Mouse (Mus musculus): ENCODE results near the gene Spcs1. TPM values are rescaled to one million over a fixed set of nuclear protein-coding genes. Genes with fewer than 3 reads are reported as not detected.
A peak's percentile ranks its signal among the peaks of the same experiment; 100 is the strongest.

The Spcs1 gene
- polyA plus RNA-seq (2016; fragmentation: Nextera tagmentation; extraction: Ambion mirVana) = 277 and 281 TPM in 2 replicates

- Histone ChIP-seq H3K9ac (replicated peaks) (peak within 1 kb of the TSS; percentile 92), H3K27me3 (no peaks in the 10 kb centered on the region), H3K9me3 (no peaks in the 10 kb centered on the region), H3K27ac (replicated peaks) (peak within 1 kb of the TSS; percentile 93), H3K4me3 (peak within 1 kb of the TSS; percentile 93), H3K4me1 (peaks cover 16% of the 10 kb centered on the region), H3K4me2 (replicated peaks) (peak within 1 kb of the TSS; percentile 71), H3K36me3 (peaks cover 15% of the 10 kb centered on the region)
- under 1% methylated on average over 84 of the region's 84 CpGs for WGBS
- peak; percentile 94 for ATAC-seq (ENCODE audit: low FRiP score, low read depth)
These were observed at the start of gene Spcs1, which contains the start of gene Glt8d1 for GRCm38 (mm10) chr14:31001307-31002205. TSS of gene Spcs1 (minus strand) at chr14:31001672. TSS of gene Glt8d1 (plus strand) at chr14:31001400.

GRCm38 (mm10) chr14:31045817-31046216 lies 44.3 kb upstream of the Spcs1 start:
- no peak for ATAC-seq (ENCODE audit: low FRiP score, low read depth)
- peaks cover 75% of the 10 kb centered on the region for H3K36me3 ChIP-seq
- WGBS = 97% methylated on average over 1 of the region's 1 CpGs

GRCm38 (mm10) chr14:31045296-31045695 lies 43.8 kb upstream of the Spcs1 start:
- Histone ChIP-seq H3K4me2 (replicated peaks) (no peak overlapping the region), H3K4me3 (no peak overlapping the region), H3K36me3 (peaks cover 73% of the 10 kb centered on the region), H3K27ac (replicated peaks) (no peak overlapping the region), H3K9ac (replicated peaks) (no peak overlapping the region), H3K9me3 (no peaks in the 10 kb centered on the region), H3K4me1 (no peaks in the 10 kb centered on the region), H3K27me3 (no peaks in the 10 kb centered on the region)
- WGBS = 92% methylated on average over 5 of the region's 5 CpGs
- no peak for ATAC-seq (ENCODE audit: low FRiP score, low read depth)

More at GRCm38 (mm10) chr14:31045817-31046216, 44.3 kb upstream of the Spcs1 start:
- Histone ChIP-seq H3K9me3 (no peaks in the 10 kb centered on the region), H3K4me2 (replicated peaks) (no peak overlapping the region), H3K27ac (replicated peaks) (no peak overlapping the region), H3K9ac (replicated peaks) (no peak overlapping the region), H3K4me1 (no peaks in the 10 kb centered on the region), H3K27me3 (no peaks in the 10 kb centered on the region), H3K4me3 (no peak overlapping the region)

DNA sequence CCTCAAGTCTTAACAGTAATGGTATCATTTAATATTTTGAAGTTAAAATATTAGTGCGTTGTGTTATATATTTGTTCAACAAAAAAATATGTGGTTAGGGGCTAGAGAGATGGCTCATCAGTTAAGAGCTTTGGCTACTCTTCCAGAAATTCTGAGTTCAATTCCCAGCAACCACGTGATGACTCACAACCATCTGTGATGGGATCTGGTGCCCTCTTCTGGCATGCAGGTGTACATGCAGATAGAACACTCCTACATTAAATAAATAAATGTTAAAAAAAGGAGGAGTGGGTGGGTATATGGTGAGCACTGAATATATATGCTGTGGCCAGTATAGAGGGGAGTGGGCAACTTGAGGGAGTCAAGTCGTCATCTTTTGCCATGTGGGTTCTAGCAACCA lies 24.3 kb upstream of the Spcs1 start:
- H3K27ac ChIP-seq (replicated peaks) = no peak overlapping the region
- H3K36me3 ChIP-seq = peaks cover 72% of the 10 kb centered on the region
- H3K27me3 ChIP-seq = no peaks in the 10 kb centered on the region
- no peak overlapping the region for H3K9ac ChIP-seq (replicated peaks)
- no peak for ATAC-seq (ENCODE audit: low FRiP score, low read depth)
- H3K4me1 ChIP-seq = peaks cover 9% of the 10 kb centered on the region; the same call in 1 of the 2 replicates
- H3K4me3 ChIP-seq = no peak overlapping the region
- no peak overlapping the region for H3K4me2 ChIP-seq (replicated peaks)
- H3K9me3 ChIP-seq = no peaks in the 10 kb centered on the region
- 78% methylated on average over 3 of the region's 3 CpGs for WGBS

- H3K36me3 ChIP-seq = peaks cover 47% of the 10 kb centered on the region
- WGBS = 64% methylated on average over 1 of the region's 1 CpGs
These were observed 21.1 kb upstream of the Spcs1 start for GRCm38 (mm10) chr14:31022579-31022978.

GRCm38 (mm10) chr14:31019331-31020205 lies 18.1 kb upstream of the Spcs1 start:
- Histone ChIP-seq H3K4me1 (peaks cover 32% of the 10 kb centered on the region), H3K4me3 (peak overlapping the region; percentile 79), H3K9me3 (no peaks in the 10 kb centered on the region), H3K36me3 (peaks cover 46% of the 10 kb centered on the region), H3K27ac (replicated peaks) (peak overlapping the region; percentile 98), H3K9ac (replicated peaks) (peak overlapping the region; percentile 95), H3K4me2 (replicated peaks) (peak overlapping the region; percentile 60), H3K27me3 (no peaks in the 10 kb centered on the region)
- peak; percentile 95 for ATAC-seq (ENCODE audit: low FRiP score, low read depth)
- 7% methylated on average over 34 of the region's 56 CpGs for WGBS

More at GRCm38 (mm10) chr14:31022579-31022978, 21.1 kb upstream of the Spcs1 start:
- H3K4me1 ChIP-seq = peaks cover 27% of the 10 kb centered on the region
- ATAC-seq (ENCODE audit: low FRiP score, low read depth) = no peak
- no peaks in the 10 kb centered on the region for H3K9me3 ChIP-seq
- H3K4me3 ChIP-seq = no peak overlapping the region
- no peak overlapping the region for H3K27ac ChIP-seq (replicated peaks)
- no peak overlapping the region for H3K9ac ChIP-seq (replicated peaks)
- no peaks in the 10 kb centered on the region for H3K27me3 ChIP-seq
- no peak overlapping the region for H3K4me2 ChIP-seq (replicated peaks)

DNA sequence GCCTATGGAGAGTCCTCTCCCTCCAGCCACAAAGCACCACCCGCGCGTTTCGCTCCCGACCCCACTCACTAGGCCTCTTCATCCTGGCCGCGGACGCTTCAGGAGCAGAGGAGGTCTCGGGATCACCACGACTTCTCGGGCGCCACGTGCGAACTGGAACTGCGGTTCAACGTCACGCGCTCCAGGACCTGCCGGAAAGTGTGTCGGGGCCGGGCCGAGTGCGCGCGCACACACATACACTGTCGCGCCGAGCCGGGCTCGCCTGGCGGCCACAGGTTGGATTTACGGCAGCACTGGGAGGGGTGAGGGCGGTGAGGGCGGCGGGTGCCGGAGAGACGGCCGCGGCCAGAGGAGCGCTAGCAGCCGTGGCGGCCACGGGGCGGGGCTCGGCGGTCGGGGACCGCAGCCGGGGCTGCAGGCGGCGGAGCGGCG lies 17.4 kb upstream of the Spcs1 start, which contains the start of the genes Pbrm1 and Gnl3:
Pbrm1 (plus strand) TSS at position 279 of the 432 bp plus-strand sequence.
Gnl3 (minus strand) TSS at position 293 of the 432 bp plus-strand sequence.
- Histone ChIP-seq H3K4me3 (peak within 1 kb of the TSS; percentile 79), H3K27ac (replicated peaks) (peak within 1 kb of the TSS; percentile 98), H3K36me3 (peaks cover 47% of the 10 kb centered on the region), H3K9me3 (no peaks in the 10 kb centered on the region), H3K27me3 (no peaks in the 10 kb centered on the region), H3K4me2 (replicated peaks) (peak within 1 kb of the TSS; percentile 83), H3K9ac (replicated peaks) (peak within 1 kb of the TSS; percentile 95), H3K4me1 (peaks cover 32% of the 10 kb centered on the region)
- peak; percentile 95 for ATAC-seq (ENCODE audit: low FRiP score, low read depth)
- WGBS = under 1% methylated on average over 50 of the region's 53 CpGs

GRCm38 (mm10) chr14:31017854-31018253 lies 16.4 kb upstream of the Spcs1 start:
- 0% methylated on average over 2 of the region's 2 CpGs for WGBS
- Histone ChIP-seq H3K4me2 (replicated peaks) (peak overlapping the region; percentile 83), H3K27ac (replicated peaks) (no peak overlapping the region), H3K4me3 (peak overlapping the region; percentile 79), H3K36me3 (peaks cover 48% of the 10 kb centered on the region), H3K9me3 (no peaks in the 10 kb centered on the region), H3K27me3 (no peaks in the 10 kb centered on the region), H3K4me1 (peaks cover 31% of the 10 kb centered on the region), H3K9ac (replicated peaks) (peak overlapping the region; percentile 95)
- no peak for ATAC-seq (ENCODE audit: low FRiP score, low read depth)

- Histone ChIP-seq H3K36me3 (peaks cover 62% of the 10 kb centered on the region), H3K27ac (replicated peaks) (no peak overlapping the region), H3K27me3 (no peaks in the 10 kb centered on the region), H3K9ac (replicated peaks) (no peak overlapping the region), H3K4me2 (replicated peaks) (no peak overlapping the region), H3K4me3 (no peak overlapping the region), H3K4me1 (peaks cover 23% of the 10 kb centered on the region), H3K9me3 (no peaks in the 10 kb centered on the region)
- 100% methylated on average over 1 of the region's 1 CpGs for WGBS
- ATAC-seq (ENCODE audit: low FRiP score, low read depth) = no peak
These were observed 14.6 kb upstream of the Spcs1 start for GRCm38 (mm10) chr14:31016063-31016462.

DNA sequence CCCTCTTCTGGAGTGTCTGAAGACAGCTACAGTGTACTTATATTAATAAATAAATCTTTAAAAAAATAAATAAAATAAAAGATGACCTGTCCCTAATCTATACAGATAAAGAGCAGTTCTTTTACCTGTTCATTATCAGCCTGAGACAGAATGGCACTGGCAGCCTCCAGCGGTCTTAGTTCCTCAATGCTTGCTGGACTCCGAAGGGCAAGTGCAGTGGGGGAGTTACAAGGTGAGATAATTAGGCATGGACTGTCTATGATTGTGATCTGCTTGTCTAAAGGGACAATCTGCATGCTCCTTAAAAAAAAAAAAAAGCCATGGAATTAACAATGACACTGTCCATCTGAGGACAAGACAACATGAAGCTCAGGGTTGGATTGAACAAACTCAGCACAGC lies 12.5 kb upstream of the Spcs1 start:
- 93% methylated on average over 2 of the region's 2 CpGs for WGBS
- Histone ChIP-seq H3K27ac (replicated peaks) (no peak overlapping the region), H3K36me3 (peaks cover 81% of the 10 kb centered on the region), H3K4me2 (replicated peaks) (no peak overlapping the region), H3K4me3 (no peak overlapping the region), H3K4me1 (peaks cover 14% of the 10 kb centered on the region), H3K27me3 (no peaks in the 10 kb centered on the region), H3K9ac (replicated peaks) (no peak overlapping the region), H3K9me3 (no peaks in the 10 kb centered on the region)
- ATAC-seq (ENCODE audit: low FRiP score, low read depth) = no peak

GRCm38 (mm10) chr14:31011588-31011987 lies 10.1 kb upstream of the Spcs1 start:
- Histone ChIP-seq H3K4me1 (no peaks in the 10 kb centered on the region), H3K27me3 (no peaks in the 10 kb centered on the region), H3K27ac (replicated peaks) (no peak overlapping the region), H3K9me3 (no peaks in the 10 kb centered on the region), H3K36me3 (peaks cover 94% of the 10 kb centered on the region), H3K9ac (replicated peaks) (no peak overlapping the region), H3K4me3 (no peak overlapping the region), H3K4me2 (replicated peaks) (no peak overlapping the region)
- ATAC-seq (ENCODE audit: low FRiP score, low read depth) = no peak
- 97% methylated on average over 3 of the region's 3 CpGs for WGBS
